Mouse (Mus musculus) kidney, embryonic 16.5 days (tissue): ENCODE measurements around the gene Bzw2. TPM values are rescaled to one million over a fixed set of nuclear protein-coding genes. Genes with fewer than 3 reads are reported as not detected.

Experiments
- ATAC-seq: fragments of 200-750 bp; cut with Nextera tagmentation; 2 replicates; pipeline ENCODE4 v1.8.0; 2017; ENCODE audit warnings: moderate TSS enrichment; ENCODE audit not compliant: low FRiP score, low TSS enrichment
- H3K27ac ChIP-seq: fragments of 300-500 bp; sonication (generic); 2 replicates; pipeline ENCODE4 v1.5.1; 2014; ENCODE audit warnings: low read length
- H3K27me3 ChIP-seq: fragments of 300-500 bp; sonication (generic); 2 replicates; pipeline ENCODE4 v1.6.1; 2014; ENCODE audit warnings: low read length, control low read depth, mixed read lengths; ENCODE audit not compliant: insufficient read depth
- H3K36me3 ChIP-seq: fragments of 300-500 bp; sonication (generic); 2 replicates; pipeline ENCODE4 v1.6.1; 2014; ENCODE audit warnings: low read length, control low read depth, mixed read lengths; ENCODE audit not compliant: insufficient read depth
- H3K4me1 ChIP-seq: fragments of 300-500 bp; sonication (generic); 2 replicates; pipeline ENCODE4 v1.6.1; 2014; ENCODE audit warnings: low read length, control low read depth, mixed read lengths; ENCODE audit not compliant: insufficient read depth
- H3K4me2 ChIP-seq: fragments of 300-500 bp; sonication (generic); replicated peaks from 2 replicates; pipeline ENCODE4 v1.6.1; 2014; ENCODE audit warnings: low read depth, low read length
- H3K4me3 ChIP-seq: fragments of 300-500 bp; sonication (generic); 2 replicates; pipeline ENCODE4 v1.5.1; 2014; ENCODE audit warnings: mild to moderate bottlenecking, low read length
- H3K9ac ChIP-seq: fragments of 300-500 bp; sonication (generic); replicated peaks from 2 replicates; pipeline ENCODE4 v1.6.1; 2014; ENCODE audit warnings: low read length
- H3K9me3 ChIP-seq: fragments of 300-500 bp; sonication (generic); 2 replicates; pipeline ENCODE4 v1.6.1; 2016; ENCODE audit warnings: low read length, control low read depth
- WGBS: fragments of 180-500 bp; shearing (Covaris S2); extraction: QIAGEN DNeasy Blood & Tissue Kit; methylation state at CpG from one replicate; pipeline ENCODE4 v1.1.7; 2014; 5-methylcytosine and 5-hydroxymethylcytosine counted together
- polyA plus RNA-seq: library from polyadenylated mRNA; unstranded; fragments of >200 nt; fragmentation: Nextera tagmentation; extraction: Ambion mirVana; gene quantifications from 2 replicates; pipeline ENCODE4 v1.2.1, GENCODE M21; 2015

Bzw2 gene
- polyA plus RNA-seq, 1 experiment from 2014 or later = 198 TPM

GRCm38 (mm10) chr12:36164126-36164791, 6.4 kb upstream of the Bzw2 start:
- Histone ChIP-seq H3K27me3 (no peaks in the 10 kb centered on the region), H3K27ac (no peak overlapping the region), H3K9ac (no peak overlapping the region), H3K4me1 (peaks cover 4% of the 10 kb centered on the region; the same call in 1 of the 2 replicates), H3K36me3 (peaks cover 5% of the 10 kb centered on the region; the same call in 1 of the 2 replicates), H3K4me3 (no peak overlapping the region), H3K9me3 (no peaks in the 10 kb centered on the region), H3K4me2 (no peak overlapping the region)
- 81% methylated on average over 7 of the region's 7 CpGs for WGBS
- ATAC-seq = no peak

DNA sequence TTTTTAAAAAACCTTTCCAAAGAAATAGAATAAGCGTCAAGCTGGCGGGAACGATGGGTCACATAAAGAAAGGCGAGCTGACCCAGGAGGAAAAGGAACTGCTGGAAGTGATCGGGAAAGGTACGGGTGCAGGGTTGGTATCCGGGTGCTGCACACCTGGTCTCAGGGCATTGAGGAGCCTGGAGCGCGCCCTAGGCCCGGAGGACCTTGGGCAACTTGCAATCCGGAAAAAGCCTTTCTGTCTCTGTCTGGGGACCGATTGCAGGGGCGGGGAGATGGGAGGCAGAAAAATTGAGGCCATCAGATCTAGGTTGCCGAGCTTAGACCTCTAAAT, 609 bp downstream of the Bzw2 start:
- H3K36me3 ChIP-seq = no peaks in the 10 kb centered on the region; the same call in 1 of the 2 replicates
- peak overlapping the region; percentile 91 for H3K9ac ChIP-seq
- peak overlapping the region; percentile 89 for H3K27ac ChIP-seq
- H3K4me3 ChIP-seq = peak overlapping the region; percentile 85
- H3K4me1 ChIP-seq = peaks cover 23% of the 10 kb centered on the region
- no peaks in the 10 kb centered on the region for H3K9me3 ChIP-seq
- 0% methylated on average over 14 of the region's 14 CpGs for WGBS
- no peaks in the 10 kb centered on the region for H3K27me3 ChIP-seq
- H3K4me2 ChIP-seq = peak overlapping the region; percentile 65
- ATAC-seq = peak; percentile 48; the same call in 1 of the 2 replicates

DNA sequence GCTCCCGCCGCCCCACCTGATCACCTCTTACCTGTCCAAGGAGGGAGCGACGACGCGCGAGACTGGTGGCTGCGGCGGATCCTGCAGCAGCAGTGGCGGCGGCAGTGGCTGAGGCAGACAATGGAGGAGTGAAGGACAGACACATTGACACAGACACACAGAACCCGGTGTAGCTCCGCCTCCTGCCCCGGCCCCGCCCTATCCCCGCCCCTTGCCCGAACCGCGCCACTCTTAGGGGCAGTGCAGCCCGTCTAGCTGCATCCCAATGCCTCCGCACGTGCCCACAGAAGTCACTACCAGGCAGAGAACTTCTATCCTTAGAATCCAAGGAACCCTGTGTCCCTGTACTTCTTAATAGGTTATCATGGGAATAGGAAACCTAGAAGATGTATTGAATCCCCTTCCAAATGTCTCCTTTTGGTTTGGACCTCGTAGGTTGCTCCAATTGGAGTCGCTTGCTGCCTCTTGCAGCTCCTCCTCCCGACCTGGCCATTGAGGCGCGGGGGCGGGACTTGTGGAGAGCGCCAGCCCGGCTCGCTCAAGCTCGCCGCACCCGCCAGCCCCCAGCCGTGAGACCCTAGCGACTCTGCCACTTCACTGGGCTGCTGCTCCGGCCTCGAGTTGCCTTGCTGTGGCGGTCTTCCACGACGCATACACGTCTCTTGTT, 1.1 kb downstream of the Bzw2 start, which contains the start of gene Ankmy2:
Gene Ankmy2 (plus strand): TSS at position 478 of the 667 bp plus-strand sequence.
- Histone ChIP-seq H3K9me3 (no peaks in the 10 kb centered on the region), H3K36me3 (no peaks in the 10 kb centered on the region; the same call in 1 of the 2 replicates), H3K4me2 (peak within 1 kb of the TSS; percentile 65), H3K9ac (peak within 1 kb of the TSS; percentile 91), H3K27me3 (no peaks in the 10 kb centered on the region), H3K27ac (peak within 1 kb of the TSS; percentile 89), H3K4me1 (peaks cover 23% of the 10 kb centered on the region), H3K4me3 (peak within 1 kb of the TSS; percentile 85)
- under 1% methylated on average over 42 of the region's 42 CpGs for WGBS
- peak; percentile 98 for ATAC-seq

DNA sequence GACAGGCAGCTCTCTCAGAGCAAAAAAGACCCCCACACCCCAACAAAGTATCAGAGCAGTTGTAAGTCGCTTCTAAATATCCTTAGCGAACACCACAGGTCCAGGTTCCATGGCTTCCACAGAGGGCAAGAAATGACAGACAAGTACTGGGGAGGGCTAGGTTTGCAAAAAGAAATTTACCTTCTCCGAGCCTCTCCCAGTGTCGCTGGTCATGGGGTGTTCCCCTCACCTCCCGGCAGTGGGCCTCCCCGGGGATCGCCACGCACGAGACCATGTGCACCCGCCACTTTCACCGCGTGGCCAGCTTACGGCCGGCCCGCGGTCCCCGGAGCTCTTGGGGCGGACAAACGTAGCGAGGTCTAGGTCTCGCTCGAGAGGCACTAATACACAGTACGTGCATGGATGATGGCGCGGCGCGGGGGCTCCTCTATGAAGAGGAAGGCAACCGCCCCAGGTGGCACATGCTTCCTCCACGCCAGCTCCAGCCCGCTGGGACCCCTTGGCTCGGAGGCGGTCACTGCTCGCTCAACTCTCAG, 1.7 kb downstream of the Bzw2 start:
- Histone ChIP-seq H3K27me3 (no peaks in the 10 kb centered on the region), H3K27ac (peak overlapping the region; percentile 89), H3K4me2 (peak overlapping the region; percentile 65), H3K36me3 (no peaks in the 10 kb centered on the region; the same call in 1 of the 2 replicates), H3K9me3 (no peaks in the 10 kb centered on the region), H3K9ac (peak overlapping the region; percentile 91), H3K4me1 (peaks cover 23% of the 10 kb centered on the region), H3K4me3 (peak overlapping the region; percentile 85)
- ATAC-seq = peak; percentile 74
- WGBS = under 1% methylated on average over 33 of the region's 33 CpGs

DNA sequence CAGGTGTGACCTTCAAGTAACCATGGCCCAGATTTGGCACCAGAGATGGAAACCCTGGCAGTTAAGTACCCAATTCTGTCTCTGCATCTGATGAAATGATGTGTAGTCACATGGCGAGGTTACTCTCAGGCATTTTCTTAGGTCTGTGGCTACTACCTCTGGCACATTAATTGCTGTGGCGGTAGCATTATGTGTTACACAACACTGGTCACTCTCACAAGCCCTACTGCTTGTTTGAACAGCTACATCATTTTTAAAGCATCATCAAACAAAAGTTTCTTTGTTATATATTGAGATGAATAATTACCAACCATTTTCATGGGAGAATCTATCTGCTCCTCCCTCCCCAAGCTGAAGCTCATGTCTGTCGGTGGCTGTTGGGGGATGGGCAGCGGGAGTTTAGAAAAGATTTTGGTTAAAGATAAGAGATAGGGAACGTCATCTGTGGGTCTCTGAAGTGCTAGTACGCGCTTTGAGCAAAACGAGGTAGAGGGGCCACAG, 2.7 kb downstream of the Bzw2 start:
- H3K4me3 ChIP-seq = peak overlapping the region; percentile 85
- H3K36me3 ChIP-seq = no peaks in the 10 kb centered on the region
- H3K9me3 ChIP-seq = no peaks in the 10 kb centered on the region
- no peak overlapping the region for H3K27ac ChIP-seq
- H3K27me3 ChIP-seq = no peaks in the 10 kb centered on the region
- WGBS = 10% methylated on average over 8 of the region's 8 CpGs
- H3K4me1 ChIP-seq = peaks cover 23% of the 10 kb centered on the region
- peak overlapping the region; percentile 91; the same call in 1 of the 2 replicates for H3K9ac ChIP-seq
- H3K4me2 ChIP-seq = peak overlapping the region; percentile 65
- no peak for ATAC-seq

- Histone ChIP-seq H3K9me3 (no peaks in the 10 kb centered on the region), H3K4me1 (peaks cover 12% of the 10 kb centered on the region), H3K27ac (no peak overlapping the region), H3K27me3 (no peaks in the 10 kb centered on the region), H3K4me2 (no peak overlapping the region), H3K4me3 (no peak overlapping the region), H3K9ac (no peak overlapping the region), H3K36me3 (0 out of 2 replicates have a peak, but pooled peaks cover 3% of the 10 kb centered on the region)
- ATAC-seq = no peak
- WGBS = 92% methylated on average over 2 of the region's 2 CpGs
Observed at GRCm38 (mm10) chr12:36150737-36151136, 7.1 kb downstream of the Bzw2 start.

DNA sequence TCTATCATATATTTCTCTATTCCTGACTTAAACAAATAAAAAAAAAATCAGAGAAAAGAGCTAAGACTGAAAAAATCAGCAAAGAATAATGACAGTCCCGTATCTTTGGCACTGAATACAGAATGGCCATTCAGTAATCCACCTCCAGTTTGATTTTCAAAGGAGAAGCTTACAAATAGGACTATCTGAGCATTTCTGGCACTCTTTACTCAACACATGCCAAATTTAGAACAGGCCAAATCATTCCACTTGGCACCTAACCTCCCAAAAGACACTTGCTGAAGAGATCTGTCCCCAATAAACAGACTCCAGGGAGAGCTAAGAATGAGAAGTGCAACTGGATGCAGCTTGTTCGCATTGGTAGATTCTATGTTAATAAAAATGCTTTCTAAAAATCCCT, 7.6 kb downstream of the Bzw2 start:
- WGBS = 94% methylated on average over 2 of the region's 2 CpGs
- no peak overlapping the region for H3K27ac ChIP-seq
- ATAC-seq = no peak
- H3K4me3 ChIP-seq = no peak overlapping the region
- peaks cover 12% of the 10 kb centered on the region for H3K4me1 ChIP-seq
- H3K4me2 ChIP-seq = no peak overlapping the region
- 0 out of 2 replicates have a peak, but pooled peaks cover 3% of the 10 kb centered on the region for H3K36me3 ChIP-seq
- no peaks in the 10 kb centered on the region for H3K27me3 ChIP-seq
- H3K9me3 ChIP-seq = no peaks in the 10 kb centered on the region
- no peak overlapping the region for H3K9ac ChIP-seq

GRCm38 (mm10) chr12:36146230-36147011, 11.5 kb downstream of the Bzw2 start:
- no peak for ATAC-seq
- Histone ChIP-seq H3K4me2 (no peak overlapping the region), H3K36me3 (0 out of 2 replicates have a peak, but pooled peaks cover 3% of the 10 kb centered on the region), H3K4me1 (no peaks in the 10 kb centered on the region), H3K27me3 (no peaks in the 10 kb centered on the region), H3K4me3 (no peak overlapping the region), H3K9ac (no peak overlapping the region), H3K27ac (no peak overlapping the region), H3K9me3 (no peaks in the 10 kb centered on the region)
- 90% methylated on average over 3 of the region's 3 CpGs for WGBS

DNA sequence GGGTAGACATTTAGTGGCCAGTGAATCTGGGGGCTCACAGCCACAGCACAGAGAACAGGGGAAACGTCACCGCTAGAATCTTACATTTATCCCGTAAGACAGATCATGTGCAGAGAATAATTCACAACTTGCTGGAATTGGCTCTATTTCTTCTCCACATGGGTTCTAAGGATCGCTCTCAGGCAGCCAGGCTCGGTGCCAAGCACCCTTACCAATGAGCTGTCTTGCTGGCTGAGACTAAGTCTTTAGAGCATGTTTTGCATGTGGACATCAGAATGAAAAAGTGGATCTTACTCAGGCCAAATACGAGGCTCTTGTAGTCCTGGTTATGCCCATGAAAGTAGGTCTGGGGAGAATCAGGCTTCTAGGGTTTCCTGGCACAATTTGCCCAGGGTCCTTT, 17.5 kb downstream of the Bzw2 start:
- no peak for ATAC-seq
- H3K4me3 ChIP-seq = no peak overlapping the region
- no peaks in the 10 kb centered on the region for H3K4me1 ChIP-seq
- no peak overlapping the region for H3K27ac ChIP-seq
- 87% methylated on average over 6 of the region's 6 CpGs for WGBS
- H3K4me2 ChIP-seq = no peak overlapping the region
- no peaks in the 10 kb centered on the region for H3K27me3 ChIP-seq
- H3K9me3 ChIP-seq = no peaks in the 10 kb centered on the region
- no peak overlapping the region for H3K9ac ChIP-seq
- peaks cover 13% of the 10 kb centered on the region for H3K36me3 ChIP-seq
